Mouse (Mus musculus) WW6 (cell line): ENCODE measurements around the gene Specc1.

ENCODE experiments used
- DNase-seq: peaks from one replicate; pipeline ENCODE4 v3.0.0-alpha.2; 2013; ENCODE audit warnings: low read depth, low spot score

The Specc1 gene

GRCm38 (mm10) chr11:62090321-62090720 is 133.8 kb downstream of the Specc1 start:
- no peak for DNase-seq

DNA sequence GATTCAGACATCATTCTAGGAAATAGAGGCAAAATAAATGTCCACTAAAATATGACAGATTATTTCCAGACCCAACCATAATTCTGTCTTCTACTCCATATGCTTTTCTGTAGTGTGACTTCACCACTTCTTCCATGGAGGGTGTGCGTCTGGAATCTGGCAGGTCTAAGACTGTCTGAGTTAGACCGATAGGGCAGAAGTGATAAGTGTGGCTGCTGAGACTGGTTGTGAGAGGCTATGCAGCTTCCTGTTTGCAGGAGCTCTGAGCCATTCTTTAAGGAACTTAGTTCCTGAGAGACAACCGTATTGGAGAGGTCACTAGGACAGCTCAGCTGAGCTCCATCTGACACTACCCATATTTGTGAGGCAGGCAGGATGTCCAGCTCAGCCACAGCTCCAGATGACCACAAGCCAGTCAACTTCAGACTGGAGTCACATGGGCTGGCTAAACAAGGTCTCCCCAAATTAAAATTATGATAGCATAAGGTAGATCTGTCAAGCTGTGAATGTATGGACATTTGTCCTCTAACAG is 146.9 kb downstream of the Specc1 start:
- no peak for DNase-seq

- DNase-seq = no peak
Measured at GRCm38 (mm10) chr11:62106401-62106871, 149.9 kb downstream of the Specc1 start.

- DNase-seq = no peak
Measured at GRCm38 (mm10) chr11:62107272-62107836, 150.8 kb downstream of the Specc1 start.

DNA sequence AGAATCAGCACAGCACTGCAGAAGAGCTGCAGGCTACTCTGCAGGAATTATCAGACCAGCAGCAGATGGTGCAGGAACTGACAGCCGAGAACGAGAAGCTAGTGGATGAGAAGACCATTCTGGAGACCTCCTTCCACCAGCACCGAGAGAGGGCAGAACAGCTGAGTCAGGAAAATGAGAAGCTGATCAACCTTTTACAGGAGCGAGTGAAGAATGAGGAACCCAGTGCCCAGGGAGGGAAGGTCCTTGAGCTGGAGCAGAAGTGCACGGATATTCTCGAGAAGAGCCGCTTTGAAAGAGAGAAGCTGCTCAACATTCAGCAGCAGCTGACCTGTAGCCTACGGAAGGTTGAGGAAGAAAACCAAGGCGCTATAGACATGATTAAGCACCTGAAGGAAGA is 162.0 kb downstream of the Specc1 start:
- DNase-seq = no peak

DNA sequence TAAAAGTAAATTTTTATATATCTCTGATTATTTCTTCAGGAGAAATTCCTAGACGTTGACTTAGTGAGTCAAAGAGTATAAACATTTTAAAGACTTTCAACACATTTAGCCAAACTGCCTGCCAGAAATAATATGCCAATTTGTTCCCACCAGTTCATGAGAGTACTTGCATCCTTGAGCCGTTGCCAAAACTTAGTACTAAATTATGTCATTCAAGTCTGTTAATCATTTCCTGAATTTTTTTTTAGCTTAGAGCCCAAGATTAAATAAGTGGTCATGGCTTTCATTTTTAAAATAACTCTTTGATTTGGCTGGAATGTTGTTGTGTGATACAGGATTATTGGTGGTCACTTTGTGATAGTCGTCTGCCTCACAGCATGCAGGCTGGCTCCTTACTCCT is 163.3 kb downstream of the Specc1 start:
- no peak for DNase-seq

GRCm38 (mm10) chr11:62121365-62121764 is 164.8 kb downstream of the Specc1 start:
- no peak for DNase-seq

DNA sequence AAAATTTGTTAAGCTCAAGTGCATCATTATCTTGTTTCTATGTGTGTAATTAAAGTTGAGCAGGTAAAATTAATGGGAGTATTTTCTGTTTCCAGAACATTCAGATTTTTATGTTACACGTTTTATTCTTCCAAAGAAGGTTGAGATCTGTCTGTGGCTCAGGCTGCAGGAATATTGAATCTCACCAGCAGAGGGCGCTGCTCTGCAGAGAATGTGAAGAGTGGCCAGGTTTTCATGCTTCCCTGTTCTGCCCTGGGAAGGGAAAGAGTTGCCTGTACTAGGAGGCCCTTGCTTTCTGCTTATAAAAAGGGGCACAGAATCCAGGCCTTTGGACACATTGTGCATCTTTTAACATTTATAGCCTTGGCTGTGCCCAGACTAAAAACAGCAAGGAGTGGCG is 171.1 kb downstream of the Specc1 start:
- peak; percentile 45 for DNase-seq

- DNase-seq = no peak
Measured at GRCm38 (mm10) chr11:62128197-62128596, 171.6 kb downstream of the Specc1 start.

DNA sequence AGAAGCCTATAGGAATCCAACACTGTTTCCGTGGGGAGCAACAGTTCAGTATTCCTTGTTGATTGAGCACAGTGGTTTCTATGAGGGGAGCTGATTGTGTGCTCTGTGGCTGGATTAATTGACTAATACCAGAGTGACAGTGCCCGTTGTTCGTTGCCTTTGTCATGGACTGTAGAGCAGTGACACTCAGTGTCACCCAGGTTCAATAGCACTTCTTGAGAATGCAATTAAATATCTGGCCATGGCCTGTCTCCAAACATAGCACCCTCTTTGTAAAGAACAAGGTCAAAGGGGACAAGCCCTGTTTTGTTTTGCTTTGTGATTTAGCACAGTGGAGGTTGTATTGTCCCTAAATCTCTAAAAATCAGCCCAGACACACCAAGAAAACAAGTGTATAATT is 173.6 kb downstream of the Specc1 start:
- DNase-seq = no peak

- no peak for DNase-seq
Measured at GRCm38 (mm10) chr11:62130685-62131295, 174.2 kb downstream of the Specc1 start.

DNA sequence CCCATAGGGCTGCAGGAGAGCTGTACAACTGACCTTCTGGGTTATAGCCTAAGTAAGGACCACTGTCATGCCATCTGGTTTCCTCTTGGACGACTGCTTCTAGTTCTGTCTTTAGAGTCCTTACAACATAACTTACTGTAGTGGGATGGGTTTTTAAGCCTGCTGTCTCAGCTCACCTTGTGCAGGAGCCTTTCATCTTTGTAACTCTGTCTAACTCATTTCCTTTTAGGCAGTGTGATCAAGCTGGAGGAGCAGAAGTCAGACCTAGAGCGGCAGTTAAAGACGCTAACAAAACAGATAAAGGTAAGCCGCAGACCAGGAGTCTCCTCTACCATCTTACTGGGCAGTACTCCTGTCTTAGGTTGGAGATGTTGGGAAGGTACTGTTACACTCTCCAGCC is 175.0 kb downstream of the Specc1 start:
- no peak for DNase-seq

GRCm38 (mm10) chr11:62134191-62134590 is 177.6 kb downstream of the Specc1 start:
- no peak for DNase-seq

GRCm38 (mm10) chr11:62145216-62146110 is 188.9 kb downstream of the Specc1 start:
- no peak for DNase-seq

- DNase-seq = no peak
Measured at GRCm38 (mm10) chr11:62146661-62147060, 190.1 kb downstream of the Specc1 start.

GRCm38 (mm10) chr11:62148026-62148425 is 191.5 kb downstream of the Specc1 start:
- no peak for DNase-seq

- no peak for DNase-seq
Measured at GRCm38 (mm10) chr11:62148449-62148848, 191.9 kb downstream of the Specc1 start.

DNA sequence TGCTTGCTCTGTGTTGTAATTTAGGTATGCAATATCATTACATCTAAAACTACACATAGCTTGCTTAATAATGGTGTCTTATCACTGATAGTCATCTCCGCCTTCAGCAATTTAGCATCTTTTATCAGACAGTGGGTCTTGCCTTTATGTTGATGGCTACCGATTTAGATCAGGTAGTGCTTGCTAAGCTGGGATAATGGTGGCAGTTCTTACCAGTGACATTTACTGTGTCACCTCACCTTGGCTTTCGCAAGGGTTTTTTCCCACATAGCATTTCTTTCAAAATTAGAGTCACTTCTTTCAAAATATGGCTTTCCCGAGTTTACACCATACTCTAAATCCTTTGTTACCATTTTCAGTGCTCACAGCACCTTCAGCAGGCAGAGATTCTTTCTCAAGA is 196.5 kb downstream of the Specc1 start:
- DNase-seq = no peak

DNA sequence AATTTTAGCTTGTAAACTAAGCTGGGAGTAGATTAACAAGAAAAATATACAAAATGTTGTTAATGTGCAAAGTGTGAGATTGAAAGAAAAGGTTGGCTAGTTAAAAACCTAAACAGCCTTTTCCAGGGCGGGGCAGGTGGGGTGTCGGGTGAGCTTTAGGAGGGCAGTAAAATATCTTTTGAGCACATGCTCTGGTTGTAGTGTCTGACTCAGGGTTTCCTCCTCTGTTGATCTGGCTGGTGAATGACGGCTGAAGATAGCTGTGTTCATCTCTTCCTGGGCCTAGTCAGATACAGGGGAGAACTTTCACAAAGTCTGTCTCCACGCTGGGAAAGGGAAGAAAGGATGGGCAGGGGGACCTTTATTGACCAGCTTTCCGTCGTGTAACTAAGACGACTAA is 203.2 kb downstream of the Specc1 start:
- DNase-seq = no peak

- DNase-seq = no peak
Measured at GRCm38 (mm10) chr11:62161450-62161849, 204.9 kb downstream of the Specc1 start.

GRCm38 (mm10) chr11:62164357-62164756 is 207.8 kb downstream of the Specc1 start:
- DNase-seq = no peak

DNA sequence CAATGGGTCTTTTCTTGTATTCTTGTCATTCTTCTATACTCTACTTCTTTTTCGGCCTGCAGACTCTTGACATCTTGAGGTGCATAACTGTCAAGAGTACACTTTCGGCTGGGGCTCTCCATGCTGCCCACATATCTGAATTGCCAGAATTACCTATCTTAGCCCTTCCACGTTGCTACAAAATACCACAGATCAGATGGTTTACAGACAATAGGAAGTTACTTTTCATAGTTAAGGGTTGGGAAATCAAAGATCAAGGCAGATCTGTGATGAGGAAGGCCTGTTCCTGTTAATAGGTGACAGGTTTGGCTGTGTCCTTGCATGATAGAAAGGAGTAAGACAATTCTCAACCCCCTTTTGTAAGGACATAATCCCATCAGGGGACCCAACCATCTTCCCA is 209.9 kb downstream of the Specc1 start:
- no peak for DNase-seq
